Mouse (Mus musculus) hindbrain, embryonic 12.5 days (tissue): ENCODE results near the gene Fam171a1. TPM values are rescaled to one million over a fixed set of nuclear protein-coding genes. Genes with fewer than 3 reads are reported as not detected.

Experiments used
- ATAC-seq: fragments of 200-750 bp; cut with Nextera tagmentation; 2 replicates; pipeline ENCODE4 v1.8.0; 2017; ENCODE audit warnings: moderate TSS enrichment; ENCODE audit not compliant: low FRiP score
- H3K27ac ChIP-seq: fragments of 300-500 bp; sonication (generic); 2 replicates; pipeline ENCODE4 v1.5.1; 2016; ENCODE audit warnings: mild to moderate bottlenecking
- H3K27me3 ChIP-seq: fragments of 300-500 bp; sonication (generic); 2 replicates; pipeline ENCODE4 v1.6.1; 2016; ENCODE audit warnings: mild to moderate bottlenecking
- H3K36me3 ChIP-seq: fragments of 300-500 bp; sonication (generic); 2 replicates; pipeline ENCODE4 v1.6.1; 2016; ENCODE audit warnings: mild to moderate bottlenecking
- H3K4me1 ChIP-seq: fragments of 300-500 bp; sonication (generic); 2 replicates; pipeline ENCODE4 v1.6.1; 2016
- H3K4me2 ChIP-seq: fragments of 300-500 bp; sonication (generic); replicated peaks from 2 replicates; pipeline ENCODE4 v1.6.1; 2016; ENCODE audit warnings: mild to moderate bottlenecking
- H3K4me3 ChIP-seq: fragments of 300-500 bp; sonication (generic); 2 replicates; pipeline ENCODE4 v1.5.1; 2016; ENCODE audit warnings: mild to moderate bottlenecking
- H3K9ac ChIP-seq: fragments of 300-500 bp; sonication (generic); 2 replicates; pipeline ENCODE4 v1.6.1; 2016; ENCODE audit warnings: mild to moderate bottlenecking, moderate library complexity
- H3K9me3 ChIP-seq: fragments of 300-500 bp; sonication (generic); replicated peaks from 2 replicates; pipeline ENCODE4 v1.6.1; 2016; ENCODE audit warnings: mild to moderate bottlenecking
- WGBS: fragments of 180-500 bp; shearing (Covaris S2); methylation state at CpG from one replicate; pipeline ENCODE4 v1.1.7; 2016; 5-methylcytosine and 5-hydroxymethylcytosine counted together
- polyA plus RNA-seq: library from polyadenylated mRNA; unstranded; fragments of >200 nt; fragmentation: Nextera tagmentation; extraction: Ambion mirVana; gene quantifications from 2 replicates; pipeline ENCODE4 v1.2.1, GENCODE M21; 2016

The Fam171a1 gene
- polyA plus RNA-seq, 1 experiment from 2014 or later = 56.2 TPM

GRCm38 (mm10) chr2:3118969-3119368, 4.9 kb downstream of the Fam171a1 start:
- Histone ChIP-seq H3K27ac (peak overlapping the region; percentile 96), H3K36me3 (no peaks in the 10 kb centered on the region), H3K4me1 (peaks cover 16% of the 10 kb centered on the region), H3K9me3 (no peaks in the 10 kb centered on the region), H3K4me3 (peak overlapping the region; percentile 92), H3K27me3 (no peaks in the 10 kb centered on the region), H3K9ac (peak overlapping the region; percentile 95), H3K4me2 (peak overlapping the region; percentile 63)
- peak; percentile 56 for ATAC-seq
- 0% methylated on average over 13 of the region's 16 CpGs for WGBS

- WGBS = 23% methylated on average over 4 of the region's 4 CpGs
- Histone ChIP-seq H3K27me3 (no peaks in the 10 kb centered on the region), H3K27ac (no peak overlapping the region), H3K4me2 (peak overlapping the region; percentile 63), H3K36me3 (no peaks in the 10 kb centered on the region), H3K9me3 (no peaks in the 10 kb centered on the region), H3K4me1 (peaks cover 16% of the 10 kb centered on the region), H3K4me3 (peak overlapping the region; percentile 92), H3K9ac (peak overlapping the region; percentile 95)
- ATAC-seq = no peak
Measured at GRCm38 (mm10) chr2:3119371-3119935, 5.4 kb downstream of the Fam171a1 start.

GRCm38 (mm10) chr2:3122571-3122970, 8.5 kb downstream of the Fam171a1 start:
- WGBS = 81% methylated on average over 4 of the region's 4 CpGs
- H3K27me3 ChIP-seq = no peaks in the 10 kb centered on the region
- H3K4me1 ChIP-seq = peaks cover 16% of the 10 kb centered on the region
- H3K9ac ChIP-seq = no peak overlapping the region
- no peaks in the 10 kb centered on the region for H3K9me3 ChIP-seq
- no peak overlapping the region for H3K27ac ChIP-seq
- no peak for ATAC-seq
- H3K4me3 ChIP-seq = no peak overlapping the region
- H3K36me3 ChIP-seq = no peaks in the 10 kb centered on the region
- no peak overlapping the region for H3K4me2 ChIP-seq

- Histone ChIP-seq H3K36me3 (no peaks in the 10 kb centered on the region), H3K27ac (no peak overlapping the region), H3K9ac (no peak overlapping the region), H3K4me3 (no peak overlapping the region), H3K9me3 (no peaks in the 10 kb centered on the region), H3K27me3 (no peaks in the 10 kb centered on the region), H3K4me2 (no peak overlapping the region), H3K4me1 (peaks cover 6% of the 10 kb centered on the region)
- ATAC-seq = no peak
- WGBS = 93% methylated on average over 4 of the region's 4 CpGs
Measured at GRCm38 (mm10) chr2:3127256-3127883, 13.3 kb downstream of the Fam171a1 start.

DNA sequence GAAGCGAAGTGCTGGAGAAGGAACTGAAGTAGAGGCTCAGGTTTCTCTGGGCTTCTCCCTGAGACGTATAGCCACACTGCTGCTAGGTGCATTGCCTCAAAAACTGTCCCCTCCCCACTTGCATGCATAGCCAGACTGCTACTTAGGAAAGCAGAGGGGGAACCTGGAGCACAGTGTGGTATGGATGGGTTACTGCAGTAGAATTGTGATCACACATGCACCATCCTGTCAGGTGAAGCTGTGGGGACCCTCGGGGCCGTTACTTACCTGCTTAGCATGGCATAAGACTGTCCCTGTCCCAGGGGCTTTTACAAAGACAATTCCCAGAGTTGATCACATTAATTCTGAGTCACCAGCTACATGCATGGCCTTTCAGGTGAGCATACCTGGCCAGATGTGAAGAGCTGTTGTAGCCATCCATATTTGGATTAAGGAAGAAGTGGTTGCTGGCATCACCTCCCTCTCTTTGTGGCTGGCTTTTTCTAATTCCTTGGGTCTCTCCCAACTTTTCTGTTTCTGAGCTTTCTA, 14.4 kb downstream of the Fam171a1 start:
- no peak overlapping the region for H3K9ac ChIP-seq
- no peak overlapping the region for H3K27ac ChIP-seq
- WGBS = 69% methylated on average over 4 of the region's 4 CpGs
- H3K4me3 ChIP-seq = no peak overlapping the region
- ATAC-seq = no peak
- H3K9me3 ChIP-seq = no peaks in the 10 kb centered on the region
- H3K4me2 ChIP-seq = no peak overlapping the region
- peaks cover 6% of the 10 kb centered on the region for H3K4me1 ChIP-seq
- no peaks in the 10 kb centered on the region for H3K36me3 ChIP-seq
- no peaks in the 10 kb centered on the region for H3K27me3 ChIP-seq

GRCm38 (mm10) chr2:3128910-3129309, 14.9 kb downstream of the Fam171a1 start:
- H3K9ac ChIP-seq = no peak overlapping the region
- H3K4me1 ChIP-seq = peaks cover 8% of the 10 kb centered on the region
- H3K27me3 ChIP-seq = no peaks in the 10 kb centered on the region
- no peak overlapping the region for H3K4me2 ChIP-seq
- WGBS = 63% methylated on average over 2 of the region's 2 CpGs
- no peak for ATAC-seq
- H3K4me3 ChIP-seq = no peak overlapping the region
- H3K9me3 ChIP-seq = no peaks in the 10 kb centered on the region
- no peak overlapping the region for H3K27ac ChIP-seq
- H3K36me3 ChIP-seq = no peaks in the 10 kb centered on the region

DNA sequence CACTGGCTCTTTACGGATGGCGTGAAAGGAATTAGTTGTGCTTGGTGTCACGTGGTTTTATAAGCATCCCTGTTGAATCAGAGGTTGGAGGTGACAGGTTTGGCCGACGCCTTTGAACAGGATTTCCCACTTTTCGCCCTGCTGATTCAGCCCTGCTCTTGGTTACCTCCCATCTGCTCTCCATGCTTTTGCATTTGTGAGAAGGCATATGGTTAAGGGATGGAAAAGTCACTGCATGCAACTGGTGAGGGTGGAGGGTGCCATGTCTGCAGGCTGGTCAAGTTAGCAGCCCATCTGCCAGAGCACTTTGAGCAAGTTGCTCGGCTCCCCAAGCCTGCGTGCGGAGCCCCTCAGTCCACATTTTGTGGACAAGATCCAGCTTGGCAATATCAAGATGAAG, 18.4 kb downstream of the Fam171a1 start:
- WGBS = 88% methylated on average over 9 of the region's 9 CpGs
- no peak for ATAC-seq
- no peak overlapping the region for H3K4me2 ChIP-seq

GRCm38 (mm10) chr2:3134580-3135296, 20.7 kb downstream of the Fam171a1 start:
- WGBS = 26% methylated on average over 12 of the region's 12 CpGs
- no peaks in the 10 kb centered on the region for H3K9me3 ChIP-seq
- H3K27me3 ChIP-seq = no peaks in the 10 kb centered on the region
- 0 out of 2 replicates have a peak overlapping the region, but pooled peaks have one; percentile 6 for H3K4me2 ChIP-seq
- ATAC-seq = peak; percentile 41; the same call in 1 of the 2 replicates
- H3K4me3 ChIP-seq = no peak overlapping the region
- H3K36me3 ChIP-seq = no peaks in the 10 kb centered on the region
- H3K9ac ChIP-seq = no peak overlapping the region
- H3K4me1 ChIP-seq = peaks cover 35% of the 10 kb centered on the region
- H3K27ac ChIP-seq = peak overlapping the region; percentile 35

More for the DNA sequence above, 18.4 kb downstream of the Fam171a1 start:
- Histone ChIP-seq H3K9ac (no peak overlapping the region), H3K4me3 (no peak overlapping the region), H3K9me3 (no peaks in the 10 kb centered on the region), H3K4me1 (peaks cover 29% of the 10 kb centered on the region), H3K27me3 (no peaks in the 10 kb centered on the region), H3K36me3 (no peaks in the 10 kb centered on the region), H3K27ac (no peak overlapping the region)

- peaks cover 37% of the 10 kb centered on the region for H3K4me1 ChIP-seq
- ATAC-seq = no peak
Measured at GRCm38 (mm10) chr2:3135297-3135684, 21.3 kb downstream of the Fam171a1 start.

DNA sequence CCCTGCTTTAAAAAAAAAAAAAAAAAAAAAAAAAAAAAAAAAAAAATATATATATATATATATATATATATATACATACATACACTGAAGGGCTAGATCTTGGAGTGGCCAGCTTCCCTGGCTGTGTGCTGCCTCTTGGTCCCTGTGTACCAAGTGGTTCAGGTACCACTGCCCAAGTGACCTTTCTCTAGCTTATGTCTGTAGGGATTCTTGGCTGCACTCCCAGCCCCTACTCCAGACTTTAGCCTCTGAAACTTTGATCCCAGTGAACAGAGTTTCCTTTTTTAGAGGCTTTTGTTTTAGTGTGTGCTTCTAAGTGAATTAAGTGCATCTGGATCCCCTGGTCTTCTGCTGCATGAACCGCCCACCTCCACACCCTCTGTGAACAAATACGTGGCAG, 24.3 kb downstream of the Fam171a1 start:
- ATAC-seq = no peak
- 74% methylated on average over 2 of the region's 2 CpGs for WGBS
- Histone ChIP-seq H3K4me2 (no peak overlapping the region), H3K27me3 (no peaks in the 10 kb centered on the region), H3K4me1 (peaks cover 44% of the 10 kb centered on the region), H3K4me3 (no peak overlapping the region), H3K9ac (no peak overlapping the region), H3K27ac (no peak overlapping the region), H3K36me3 (no peaks in the 10 kb centered on the region), H3K9me3 (no peaks in the 10 kb centered on the region)

More at GRCm38 (mm10) chr2:3135297-3135684, 21.3 kb downstream of the Fam171a1 start:
- H3K4me3 ChIP-seq = no peak overlapping the region
- no peak overlapping the region for H3K9ac ChIP-seq
- H3K27me3 ChIP-seq = no peaks in the 10 kb centered on the region
- H3K36me3 ChIP-seq = no peaks in the 10 kb centered on the region
- H3K27ac ChIP-seq = peak overlapping the region; percentile 35; the same call in 1 of the 2 replicates
- WGBS = 27% methylated on average over 2 of the region's 2 CpGs
- H3K9me3 ChIP-seq = no peaks in the 10 kb centered on the region
- no peak overlapping the region for H3K4me2 ChIP-seq

- ATAC-seq = no peak
- Histone ChIP-seq H3K4me2 (no peak overlapping the region), H3K9ac (no peak overlapping the region), H3K4me3 (no peak overlapping the region), H3K27ac (peak overlapping the region; percentile 62), H3K4me1 (peaks cover 45% of the 10 kb centered on the region), H3K27me3 (no peaks in the 10 kb centered on the region), H3K36me3 (no peaks in the 10 kb centered on the region), H3K9me3 (no peaks in the 10 kb centered on the region)
- whole genome bisulfite sequencing = 86% methylated on average over 2 of the region's 2 CpGs
Measured at GRCm38 (mm10) chr2:3139065-3139464, 25.0 kb downstream of the Fam171a1 start.

GRCm38 (mm10) chr2:3139578-3139977, 25.6 kb downstream of the Fam171a1 start:
- Histone ChIP-seq H3K9ac (no peak overlapping the region), H3K36me3 (no peaks in the 10 kb centered on the region), H3K4me1 (peaks cover 40% of the 10 kb centered on the region), H3K9me3 (no peaks in the 10 kb centered on the region), H3K4me3 (no peak overlapping the region), H3K4me2 (no peak overlapping the region), H3K27me3 (no peaks in the 10 kb centered on the region), H3K27ac (peak overlapping the region; percentile 62)
- no peak for ATAC-seq
- 7% methylated on average over 3 of the region's 3 CpGs for WGBS
